Mouse (Mus musculus) megakaryocyte, adult 5-6 weeks (primary cell): ENCODE data around the gene Ppp2r5e. TPM values are rescaled to one million over a fixed set of nuclear protein-coding genes. Genes with fewer than 3 reads are reported as not detected.

Experiments used
- ATAC-seq: 2 replicates; pipeline ENCODE4 v1.8.0; 2016; ENCODE audit warnings: mild to moderate bottlenecking, inconsistent platforms; ENCODE audit not compliant: poor library complexity, severe bottlenecking
- total RNA-seq, 2 experiments: library from RNA; stranded (forward) in 1 of 2; stranded (reverse) in 1 of 2; fragments of 153-499, 151-499 nt in 1 of 2; fragments of 221-1000, 200-1000 nt in 1 of 2; gene quantifications; 2 replicates each; pipeline versions ENCODE4 v1.2.3 to v1.2.4; 2015 to 2017

Ppp2r5e gene
- total RNA-seq, 2 experiments from 2014 or later = 14.0 to 30.3 TPM

GRCm38 (mm10) chr12:75537673-75538423 lies 58.2 kb downstream of the Ppp2r5e start:
- no peak for ATAC-seq

DNA sequence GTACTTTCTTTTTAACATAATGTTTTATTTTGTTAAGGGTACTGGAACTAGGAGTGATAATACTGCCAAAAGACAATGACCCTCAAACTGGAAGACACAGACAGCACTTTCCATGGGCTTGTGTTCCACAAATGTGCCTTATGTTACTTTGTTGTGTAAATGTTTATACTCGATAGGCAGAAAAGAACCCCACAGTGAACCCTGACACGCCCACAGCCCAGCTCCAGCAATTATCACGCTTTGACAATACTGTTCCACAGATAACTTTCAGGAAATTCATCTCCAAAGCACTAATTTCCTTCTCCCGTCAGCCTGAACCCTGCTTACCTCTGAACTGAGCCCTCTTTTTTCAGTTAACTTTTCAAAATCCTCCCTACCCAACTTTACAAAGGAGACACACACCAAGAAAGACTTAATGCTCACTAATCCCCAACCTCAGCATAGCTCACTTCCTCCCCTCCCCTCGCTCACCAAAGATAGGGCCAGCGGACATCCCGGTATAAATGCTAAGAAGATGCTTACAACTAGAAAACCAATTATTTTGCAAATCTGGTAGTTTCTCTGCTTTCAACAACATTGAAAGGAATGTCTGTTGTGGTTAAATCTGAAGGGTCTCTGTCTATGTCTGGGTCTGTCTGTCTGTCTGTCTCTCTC lies 58.9 kb downstream of the Ppp2r5e start:
- no peak for ATAC-seq

- ATAC-seq = no peak
These were observed 59.5 kb downstream of the Ppp2r5e start for GRCm38 (mm10) chr12:75536566-75536965.

GRCm38 (mm10) chr12:75533145-75533544 lies 62.9 kb downstream of the Ppp2r5e start:
- ATAC-seq = peak; percentile 70

GRCm38 (mm10) chr12:75531895-75532294 lies 64.2 kb downstream of the Ppp2r5e start:
- no peak for ATAC-seq

- ATAC-seq = no peak
These were observed 66.9 kb downstream of the Ppp2r5e start for GRCm38 (mm10) chr12:75528857-75529808.

DNA sequence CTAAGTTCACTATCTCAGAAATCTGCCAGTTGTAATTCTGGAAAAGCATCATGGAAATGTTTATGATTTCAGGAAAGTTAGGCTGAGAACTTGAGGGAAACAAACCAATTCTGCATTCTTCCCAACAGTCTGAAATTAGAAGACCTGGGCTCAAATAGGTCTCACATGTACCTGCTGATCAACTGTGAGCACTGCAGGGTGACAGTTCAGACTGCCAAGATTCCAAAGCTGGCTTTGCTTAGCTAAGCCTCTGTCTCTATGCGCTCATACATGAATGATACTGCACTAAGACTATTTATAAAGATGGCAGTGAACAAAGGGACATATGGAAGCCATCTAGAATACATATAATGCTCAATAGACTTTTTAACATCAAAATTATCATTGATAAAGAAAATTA lies 67.7 kb downstream of the Ppp2r5e start:
- no peak for ATAC-seq

- no peak for ATAC-seq
These were observed 71.8 kb downstream of the Ppp2r5e start for GRCm38 (mm10) chr12:75524199-75524598.

DNA sequence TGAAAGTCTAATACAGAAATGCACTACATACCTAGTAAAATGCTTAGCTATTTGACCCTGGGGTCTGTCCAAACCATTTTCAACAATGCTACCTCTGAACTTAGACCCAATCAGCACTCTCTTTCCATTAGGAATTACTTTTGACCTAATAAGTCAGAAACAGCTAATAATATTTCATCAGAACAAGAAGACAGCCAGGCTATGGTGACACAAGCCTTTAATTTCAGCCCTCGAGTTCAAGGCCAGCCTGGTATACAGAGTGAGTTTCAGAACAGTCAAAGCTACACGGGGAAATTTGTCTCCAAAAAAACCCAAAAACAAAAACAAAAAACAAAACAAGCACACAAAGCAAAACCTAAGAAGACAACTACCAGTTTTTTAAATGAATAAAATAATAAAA lies 73.1 kb downstream of the Ppp2r5e start:
- no peak for ATAC-seq

GRCm38 (mm10) chr12:75522360-75522759 lies 73.7 kb downstream of the Ppp2r5e start:
- ATAC-seq = no peak

GRCm38 (mm10) chr12:75520395-75520794 lies 75.7 kb downstream of the Ppp2r5e start:
- ATAC-seq = no peak

DNA sequence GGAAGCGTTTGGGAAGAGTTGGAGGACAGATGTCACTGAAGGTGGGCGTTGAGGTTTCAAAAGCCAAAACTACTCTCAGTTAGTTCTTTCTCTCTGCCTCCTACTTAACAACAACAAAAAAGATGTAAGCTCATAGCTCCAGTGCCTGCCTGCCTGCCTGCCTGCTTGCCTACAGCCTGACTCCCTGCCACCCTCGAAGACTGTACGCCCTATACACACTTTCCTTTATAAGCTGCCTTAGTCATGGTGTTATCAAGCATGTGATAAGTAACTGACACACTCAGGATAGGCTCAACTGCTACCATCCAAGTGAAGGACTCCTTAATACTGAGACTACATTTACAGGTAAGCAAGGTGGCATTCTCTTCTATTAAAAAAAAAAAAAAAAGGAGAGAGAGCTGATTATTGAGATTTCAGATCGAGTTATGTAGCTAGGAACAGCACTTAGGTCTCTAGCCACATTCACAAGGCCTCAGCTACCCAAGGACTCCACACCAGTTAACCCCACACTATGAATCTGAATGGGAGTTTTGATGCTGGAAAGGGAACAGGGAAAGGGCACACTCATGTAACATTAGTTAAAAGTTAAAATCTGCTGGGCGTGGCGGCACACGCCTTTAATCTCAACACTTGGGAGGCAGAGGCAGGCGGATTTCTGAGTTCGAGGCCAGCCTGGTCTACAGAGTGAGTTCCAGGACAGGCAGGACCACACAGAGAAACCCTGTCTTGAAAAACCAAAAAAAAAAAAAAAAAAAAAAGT lies 76.7 kb downstream of the Ppp2r5e start:
- no peak for ATAC-seq

DNA sequence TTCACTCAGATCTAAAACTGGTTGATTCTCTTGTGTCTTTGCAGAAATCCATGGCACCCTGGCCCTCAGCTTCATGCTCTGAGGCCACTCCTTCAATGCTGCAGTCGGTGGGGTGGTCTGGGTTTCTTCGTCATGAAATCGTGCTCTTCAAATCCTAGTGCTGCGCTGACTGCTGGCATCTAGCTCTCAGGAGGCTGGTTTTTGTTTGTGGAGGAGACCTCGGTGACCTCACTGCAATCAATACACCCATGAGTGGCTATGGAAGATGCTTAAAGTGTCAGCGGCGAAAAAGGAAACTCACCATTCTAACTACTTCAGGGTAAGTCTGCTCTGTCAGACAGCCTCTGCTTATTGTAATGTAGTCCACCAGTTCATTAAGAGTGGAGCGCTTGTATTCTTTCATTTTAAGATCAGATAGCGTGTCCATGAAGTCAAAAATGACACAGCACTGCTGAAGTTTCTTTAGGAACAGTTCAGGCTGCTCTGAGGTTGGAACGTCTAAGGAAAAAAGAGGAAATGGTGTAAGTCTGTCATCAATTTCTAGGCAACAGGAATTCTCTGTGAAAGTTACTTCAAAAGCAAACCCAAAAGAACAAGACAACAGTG lies 80.6 kb downstream of the Ppp2r5e start:
- ATAC-seq = no peak

GRCm38 (mm10) chr12:75511520-75511919 lies 84.5 kb downstream of the Ppp2r5e start:
- ATAC-seq = peak; percentile 51; the same call in 1 of the 2 replicates

GRCm38 (mm10) chr12:75504991-75505650 lies 90.9 kb downstream of the Ppp2r5e start:
- no peak for ATAC-seq

DNA sequence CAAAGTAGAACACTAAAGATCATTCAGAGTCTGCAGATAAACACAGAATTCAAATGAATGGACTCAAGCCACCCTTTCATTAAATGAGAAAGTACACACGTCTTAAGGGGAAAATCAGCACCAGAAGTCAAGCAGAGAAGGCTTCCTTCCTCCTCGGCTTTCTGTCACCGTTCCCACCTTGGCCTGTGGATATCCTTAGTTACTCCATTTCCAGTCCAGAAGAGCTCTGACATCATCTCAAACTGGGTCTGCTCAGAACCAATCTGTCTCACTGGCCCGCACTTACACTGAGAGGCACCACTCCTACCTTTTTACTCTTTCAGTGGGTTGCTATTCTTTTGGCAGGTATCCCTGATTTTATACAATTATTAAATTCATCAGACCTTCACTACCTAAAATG lies 93.4 kb downstream of the Ppp2r5e start:
- no peak for ATAC-seq

- ATAC-seq = peak; percentile 63
These were observed 98.3 kb downstream of the Ppp2r5e start for GRCm38 (mm10) chr12:75497698-75498097.

DNA sequence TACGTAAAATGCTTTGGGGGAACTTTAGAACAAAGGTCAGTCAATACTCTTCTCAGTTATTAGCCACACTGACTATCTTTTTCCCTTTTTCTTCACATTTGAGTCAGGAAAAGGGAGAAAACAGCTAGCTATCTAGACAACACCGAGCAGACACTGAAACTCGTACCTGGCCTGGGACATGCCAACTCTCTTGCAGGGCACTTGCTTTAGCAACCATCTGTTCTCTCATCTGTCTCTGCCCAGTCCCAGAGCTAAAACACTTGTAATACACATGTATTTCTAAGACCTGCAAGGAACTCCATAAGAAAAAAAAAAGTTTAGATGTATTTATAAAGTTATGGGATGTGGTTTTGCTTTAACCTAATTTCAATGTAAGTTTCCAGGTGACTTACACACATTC lies 100.4 kb downstream of the Ppp2r5e start:
- no peak for ATAC-seq

DNA sequence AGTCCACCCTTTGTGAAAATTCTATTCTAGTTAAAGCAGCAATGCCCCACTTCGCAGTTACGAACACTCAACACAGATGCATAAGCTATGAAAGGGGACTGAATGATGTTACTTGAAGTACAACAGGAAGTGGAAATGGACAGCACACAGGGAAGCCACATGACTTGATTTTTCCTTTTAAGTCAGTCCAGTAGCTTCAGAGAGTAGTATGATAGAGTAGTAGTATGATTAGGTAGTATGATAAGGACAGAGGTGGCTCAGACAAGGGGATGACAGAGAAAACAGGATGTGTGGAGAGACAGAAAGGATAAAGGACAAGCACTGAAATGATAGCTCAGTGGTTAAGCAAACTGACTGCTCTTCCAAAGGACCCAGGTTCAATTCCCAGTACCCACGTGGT lies 101.4 kb downstream of the Ppp2r5e start:
- ATAC-seq = no peak
